Mouse (Mus musculus) WW6 (cell line): ENCODE measurements around the gene Ntn4.

ENCODE experiments used
- DNase-seq: peaks from one replicate; pipeline ENCODE4 v3.0.0-alpha.2; 2013; ENCODE audit warnings: low read depth, low spot score

The Ntn4 gene

GRCm38 (mm10) chr10:93730514-93730913, 90.0 kb downstream of the Ntn4 start:
- DNase-seq: no peak

- DNase-seq: no peak
Measured at GRCm38 (mm10) chr10:93731248-93731691, 90.8 kb downstream of the Ntn4 start.

GRCm38 (mm10) chr10:93736114-93736645, 95.7 kb downstream of the Ntn4 start:
- no peak for DNase-seq

GRCm38 (mm10) chr10:93737080-93737479, 96.6 kb downstream of the Ntn4 start:
- no peak for DNase-seq

- DNase-seq: no peak
Measured at GRCm38 (mm10) chr10:93741446-93742096, 101.1 kb downstream of the Ntn4 start.

- DNase-seq: no peak
Measured at GRCm38 (mm10) chr10:93742097-93742446, 101.6 kb downstream of the Ntn4 start.

GRCm38 (mm10) chr10:93742598-93742997, 102.1 kb downstream of the Ntn4 start:
- DNase-seq: no peak

GRCm38 (mm10) chr10:93749267-93750192, 109.0 kb downstream of the Ntn4 start:
- DNase-seq: no peak

GRCm38 (mm10) chr10:93751302-93751701, 110.8 kb downstream of the Ntn4 start:
- DNase-seq: no peak

GRCm38 (mm10) chr10:93753711-93754391, 113.4 kb downstream of the Ntn4 start:
- DNase-seq: no peak

- no peak for DNase-seq
Measured at GRCm38 (mm10) chr10:93756211-93756610, 115.7 kb downstream of the Ntn4 start.

- DNase-seq: no peak
Measured at GRCm38 (mm10) chr10:93759644-93760043, 119.2 kb downstream of the Ntn4 start.

GRCm38 (mm10) chr10:93760429-93760828, 119.9 kb downstream of the Ntn4 start:
- no peak for DNase-seq

GRCm38 (mm10) chr10:93763074-93763473, 122.6 kb downstream of the Ntn4 start:
- DNase-seq: peak; percentile 61

- DNase-seq: no peak
Measured at GRCm38 (mm10) chr10:93766221-93766620, 125.7 kb downstream of the Ntn4 start.

GRCm38 (mm10) chr10:93767245-93767644, 126.8 kb downstream of the Ntn4 start:
- no peak for DNase-seq

GRCm38 (mm10) chr10:93768222-93768621, 127.7 kb downstream of the Ntn4 start:
- no peak for DNase-seq

- no peak for DNase-seq
Measured at GRCm38 (mm10) chr10:93771931-93772465, 131.5 kb downstream of the Ntn4 start.

GRCm38 (mm10) chr10:93772492-93772891, 132.0 kb downstream of the Ntn4 start:
- DNase-seq: no peak

- DNase-seq: no peak
Measured at GRCm38 (mm10) chr10:93776731-93777151, 136.3 kb downstream of the Ntn4 start.

GRCm38 (mm10) chr10:93777372-93777771, 136.9 kb downstream of the Ntn4 start:
- DNase-seq: peak; percentile 34
